Mouse (Mus musculus): ENCODE data around the gene Gm614.
A peak's percentile ranks its signal among the peaks of the same experiment; 100 is the strongest.

The Gm614 gene

GRCm38 (mm10) chrX:101260441-101261325, 3.1 kb downstream of the Gm614 start:
- peak; percentile 60 for DNase-seq (ENCODE audit: low spot score)

- no peak for DNase-seq (ENCODE audit: low spot score)
Observed at GRCm38 (mm10) chrX:101256603-101257002, 7.2 kb downstream of the Gm614 start.

- DNase-seq (ENCODE audit: low spot score): peak; percentile 16
Observed at GRCm38 (mm10) chrX:101254740-101255139, 9.1 kb downstream of the Gm614 start.

GRCm38 (mm10) chrX:101253952-101254729, 9.7 kb downstream of the Gm614 start, which contains the start of gene Foxo4:
TSS of gene Foxo4 (plus strand) at chrX:101254528.
- peak; percentile 94 for DNase-seq (ENCODE audit: low spot score)

- DNase-seq (ENCODE audit: low spot score): no peak
Observed at GRCm38 (mm10) chrX:101245011-101245410, 18.8 kb downstream of the Gm614 start.

- no peak for DNase-seq (ENCODE audit: low spot score)
Observed at GRCm38 (mm10) chrX:101222796-101223162, 41.0 kb downstream of the Gm614 start.

- DNase-seq (ENCODE audit: low spot score): peak; percentile 84
Observed at GRCm38 (mm10) chrX:101221834-101222795, 41.7 kb downstream of the Gm614 start, which contains the start of gene Snx12. TSS of gene Snx12 (minus strand) at chrX:101222563.

All from embryo, embryonic 10 days (tissue).